Mouse (Mus musculus) stomach, postnatal 0 days (tissue): ENCODE data around the gene Nup107.

Source experiments
- CTCF ChIP-seq: IDR thresholded peaks from 2 replicates; pipeline ENCODE4 v1.5.1; 2016; ENCODE audit warnings: antibody characterized with exemption, low read depth, mild to moderate bottlenecking, moderate library complexity
- EP300 ChIP-seq: optimal IDR thresholded peaks from 2 replicates; pipeline ENCODE3; 2016; ENCODE audit warnings: antibody characterized with exemption

GRCm38 (mm10) chr10:117798436-117799035, 6.0 kb upstream of the Nup107 start:
- TF ChIP-seq CTCF = no peak
- no peak for TF ChIP-seq EP300
